41 mouse cellular contexts compared by ENCODE assay signal in the genomic region with DNA sequence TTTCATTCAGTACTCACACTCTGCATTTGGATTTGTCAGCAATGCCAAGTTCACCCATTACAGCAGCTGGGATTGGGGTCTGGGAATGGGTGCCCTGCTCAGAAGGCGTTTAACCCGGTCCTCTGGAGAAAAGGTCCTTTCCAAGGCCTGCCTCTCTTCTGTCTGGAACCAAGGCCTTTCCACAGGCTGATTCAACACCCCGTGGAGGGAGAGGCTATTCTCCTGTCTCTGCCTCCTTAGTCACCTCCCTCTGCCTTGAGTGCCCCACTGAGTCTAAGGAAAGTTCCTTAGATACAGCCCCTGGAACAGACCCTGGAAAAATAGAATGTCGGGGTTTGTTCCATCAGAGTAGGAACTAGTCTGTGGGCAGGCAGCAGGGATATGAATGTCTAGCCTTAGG. TPM values are rescaled to one million over a fixed set of nuclear protein-coding genes. Genes with fewer than 3 reads are reported as not detected.
"Had no signal": no experiment of that assay in that cellular context is flagged by ENCODE, and none has a peak within 500 bp of the region (broad histone marks: within the 10 kb centered on the region; RNA-seq: fewer than 3 reads in every experiment).

No protein-coding gene starts in this region.

- H3K9ac ChIP-seq: heart, embryonic 12.5 days; heart, embryonic 13.5 days; heart, embryonic 15.5 days; hindbrain, embryonic 12.5 days; hindbrain, embryonic 13.5 days; hindbrain, embryonic 14.5 days; hindbrain, embryonic 15.5 days; intestine, embryonic 15.5 days; kidney, embryonic 15.5 days had no signal

- H3K27ac ChIP-seq: heart, embryonic 10.5 days; heart, embryonic 13.5 days; heart, embryonic 15.5 days; hindbrain, embryonic 10.5 days; hindbrain, embryonic 12.5 days; hindbrain, embryonic 13.5 days; hindbrain, embryonic 14.5 days; hindbrain, embryonic 15.5 days; hindbrain, postnatal 0 days; intestine, embryonic 15.5 days; kidney, embryonic 15.5 days; kidney, postnatal 0 days; layer of hippocampus, adult 2 months had no signal

- H3K4me3 ChIP-seq: heart, embryonic 10.5 days; heart, embryonic 12.5 days; heart, embryonic 13.5 days; heart, embryonic 15.5 days; hindbrain, embryonic 10.5 days; hindbrain, embryonic 12.5 days; hindbrain, embryonic 13.5 days; hindbrain, embryonic 15.5 days; intestine, embryonic 15.5 days; kidney, embryonic 15.5 days; layer of hippocampus, adult 2 months had no signal

- H3K36me3 ChIP-seq: heart, embryonic 10.5 days; heart, embryonic 12.5 days; heart, embryonic 13.5 days; heart, embryonic 15.5 days; hindbrain, embryonic 10.5 days; hindbrain, embryonic 12.5 days; hindbrain, embryonic 13.5 days; hindbrain, embryonic 15.5 days; intestine, embryonic 15.5 days; kidney, embryonic 15.5 days had no signal

- DNase-seq: heart, postnatal 10 days; heart, postnatal 14 days; heart, postnatal 36 days; heart, postnatal 4 days; kidney, adult 11 months; kidney, adult 18-20 months; kidney, adult 2 months; kidney, adult 8-10 months; kidney, adult 9 months; kidney, postnatal 10 days; kidney, postnatal 14 days; kidney, postnatal 25 days; kidney, postnatal 36 days; kidney, postnatal 4 days; layer of hippocampus, adult 9-11 months; layer of hippocampus, postnatal 36 days had no signal

- H3K27me3 ChIP-seq: heart, embryonic 13.5 days; heart, embryonic 15.5 days; hindbrain, embryonic 12.5 days; hindbrain, embryonic 13.5 days; hindbrain, embryonic 15.5 days; intestine, embryonic 15.5 days; kidney, embryonic 15.5 days had no signal

- H3K4me1 ChIP-seq: heart, embryonic 15.5 days; hindbrain, embryonic 13.5 days; hindbrain, embryonic 15.5 days; intestine, embryonic 15.5 days had no signal

- ATAC-seq: hindbrain, embryonic 16.5 days; hindbrain, postnatal 0 days; inflammation-experienced regulatory T-cells, adult 6 months; intestine, embryonic 15.5 days; intestine, embryonic 16.5 days; intestine, postnatal 0 days had no signal

- H3K9me3 ChIP-seq: heart, embryonic 10.5 days; heart, embryonic 12.5 days; heart, embryonic 13.5 days; heart, embryonic 15.5 days; hindbrain, embryonic 10.5 days; hindbrain, embryonic 12.5 days; hindbrain, embryonic 13.5 days; hindbrain, embryonic 15.5 days; intestine, embryonic 15.5 days; kidney, embryonic 15.5 days had no signal

- H3K4me2 ChIP-seq: heart, embryonic 11.5 days; heart, embryonic 12.5 days; heart, embryonic 13.5 days; heart, embryonic 15.5 days; hindbrain, embryonic 12.5 days; hindbrain, embryonic 13.5 days; hindbrain, embryonic 14.5 days; hindbrain, embryonic 15.5 days; intestine, embryonic 15.5 days; kidney, embryonic 15.5 days had no signal

RNA-seq across cellular contexts. Expression of a gene that starts 2.1 kb away (rescaled TPM):
- total RNA-seq: hematopoietic stem cell, adult 5-6 weeks; layer of hippocampus, adult 18-20 months; layer of hippocampus, adult 2 months; layer of hippocampus, postnatal 10 days; layer of hippocampus, postnatal 14 days; layer of hippocampus, postnatal 25 days; layer of hippocampus, postnatal 36 days; left cerebral cortex, adult 18-20 months had no signal
- polyA plus RNA-seq: hindbrain, postnatal 0 days; intestine, postnatal 0 days had no signal
